In the genomic region with DNA sequence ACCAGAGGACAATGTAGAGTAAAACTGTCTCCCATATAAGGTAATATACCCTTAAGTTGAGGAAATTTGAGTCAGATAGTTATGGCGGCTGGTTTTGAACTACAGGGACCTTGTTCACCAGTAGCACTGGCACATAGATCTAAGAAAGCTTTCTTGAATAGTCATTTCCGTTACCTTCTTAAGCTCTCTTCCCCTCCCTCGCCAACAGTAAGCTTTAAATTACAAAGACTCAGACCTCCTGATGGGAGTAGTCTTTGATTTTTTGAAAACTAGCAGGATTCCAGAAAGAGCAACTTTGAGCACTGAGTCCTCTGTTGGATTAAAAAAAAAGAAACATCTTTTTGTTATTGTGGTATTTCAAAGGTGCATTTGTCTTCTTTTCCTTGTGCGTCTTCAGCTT, we compare ENCODE assay signal across 15 mouse cellular contexts.
"Had no signal": no experiment of that assay in that cellular context is flagged by ENCODE, and none has a peak within 500 bp of the region (broad histone marks: within the 10 kb centered on the region; RNA-seq: fewer than 3 reads in every experiment).

No protein-coding gene starts in this region.

- H3K9ac ChIP-seq: neural tube, embryonic 13.5 days; neural tube, embryonic 15.5 days; stomach, embryonic 15.5 days had no signal

- H3K9me3 ChIP-seq: neural tube, embryonic 13.5 days; neural tube, embryonic 15.5 days; stomach, embryonic 15.5 days had no signal

- H3K36me3 ChIP-seq: neural tube, embryonic 13.5 days; neural tube, embryonic 15.5 days had no signal

- DNase-seq: retina, postnatal 1 day; right cerebral cortex, postnatal 14 days; right cerebral cortex, postnatal 25 days; right cerebral cortex, postnatal 4 days; spleen, adult 18-20 months; thymus, adult 18-20 months; thymus, adult 2 months; thymus, postnatal 14 days; thymus, postnatal 25 days; thymus, postnatal 36 days; thymus, postnatal 4 days had no signal

- H3K4me1 ChIP-seq: neural tube, embryonic 13.5 days; neural tube, embryonic 15.5 days; stomach, embryonic 15.5 days had no signal

- H3K27me3 ChIP-seq: neural tube, embryonic 13.5 days; neural tube, embryonic 15.5 days; stomach, embryonic 15.5 days had no signal

- H3K27ac ChIP-seq: neural tube, embryonic 13.5 days; neural tube, embryonic 15.5 days; stomach, embryonic 15.5 days; stomach, postnatal 0 days had no signal

- H3K4me3 ChIP-seq: neural tube, embryonic 13.5 days; neural tube, embryonic 15.5 days; stomach, embryonic 15.5 days had no signal

- H3K4me2 ChIP-seq: neural tube, embryonic 13.5 days; neural tube, embryonic 15.5 days; stomach, embryonic 15.5 days had no signal
